Mouse (Mus musculus): ENCODE measurements at regions not wholly inside any gene's neighbourhood (a gene's known extent, or its start where the extent isn't known, plus 50 kb on each side); places are given as distances from the start of the nearest gene placed in this dataset.

- ATAC-seq (ENCODE audit: low FRiP score), result peak; percentile 84
- DNase-seq (ENCODE audit: low spot score), result peak; percentile 59
- H3K4me2 ChIP-seq (replicated peaks; ENCODE audit: low read depth, low read length), result no peak overlapping the region
- H3K27ac ChIP-seq (ENCODE audit: low read depth, low read length), result 0 out of 2 replicates have a peak overlapping the region, but pooled peaks have one; percentile 24
- 5% methylated on average over 9 of the region's 9 CpGs for WGBS
- no peaks in the 10 kb centered on the region for H3K27me3 ChIP-seq (ENCODE audit: control insufficient read depth, insufficient read depth, low read length)
- H3K9me3 ChIP-seq (ENCODE audit: control insufficient read depth, low read length), result no peaks in the 10 kb centered on the region
- no peaks in the 10 kb centered on the region for H3K36me3 ChIP-seq (ENCODE audit: control insufficient read depth, insufficient read depth, low read length)
- no peak overlapping the region for H3K4me3 ChIP-seq (ENCODE audit: low read depth, low read length)
- H3K4me1 ChIP-seq (replicated peaks; ENCODE audit: control insufficient read depth, insufficient read depth, low read length), result no peaks in the 10 kb centered on the region; the same call in 1 of the 2 replicates
- H3K9ac ChIP-seq (ENCODE audit: low read depth, low read length), result no peak overlapping the region
These were observed 402.8 kb downstream of the Efnb2 start for GRCm38 (mm10) chr8:8258231-8258638.

GRCm38 (mm10) chr8:8256327-8256726 is 404.7 kb downstream of the Efnb2 start:
- Histone ChIP-seq H3K9me3 (ENCODE audit: control insufficient read depth, low read length) (no peaks in the 10 kb centered on the region), H3K4me2 (replicated peaks; ENCODE audit: low read depth, low read length) (no peak overlapping the region), H3K4me1 (replicated peaks; ENCODE audit: control insufficient read depth, insufficient read depth, low read length) (no peaks in the 10 kb centered on the region; the same call in 1 of the 2 replicates), H3K36me3 (ENCODE audit: control insufficient read depth, insufficient read depth, low read length) (no peaks in the 10 kb centered on the region), H3K27me3 (ENCODE audit: control insufficient read depth, insufficient read depth, low read length) (no peaks in the 10 kb centered on the region), H3K27ac (ENCODE audit: low read depth, low read length) (no peak overlapping the region), H3K9ac (ENCODE audit: low read depth, low read length) (no peak overlapping the region), H3K4me3 (ENCODE audit: low read depth, low read length) (no peak overlapping the region)
- 64% methylated on average over 1 of the region's 1 CpGs for WGBS
- DNase-seq (ENCODE audit: low spot score), result no peak
- no peak for ATAC-seq (ENCODE audit: low FRiP score)

- H3K27me3 ChIP-seq (ENCODE audit: control insufficient read depth, insufficient read depth, low read length), result no peaks in the 10 kb centered on the region
- no peaks in the 10 kb centered on the region; the same call in 1 of the 2 replicates for H3K4me1 ChIP-seq (replicated peaks; ENCODE audit: control insufficient read depth, insufficient read depth, low read length)
- WGBS, result 89% methylated on average over 3 of the region's 3 CpGs
- DNase-seq (ENCODE audit: low spot score) (no peak), ATAC-seq (ENCODE audit: low FRiP score) (no peak)
- H3K36me3 ChIP-seq (ENCODE audit: control insufficient read depth, insufficient read depth, low read length), result no peaks in the 10 kb centered on the region
- H3K9me3 ChIP-seq (ENCODE audit: control insufficient read depth, low read length), result no peaks in the 10 kb centered on the region
- no peak overlapping the region for H3K4me3 ChIP-seq (ENCODE audit: low read depth, low read length)
- no peak overlapping the region for H3K9ac ChIP-seq (ENCODE audit: low read depth, low read length)
- H3K27ac ChIP-seq (ENCODE audit: low read depth, low read length), result no peak overlapping the region
- no peak overlapping the region for H3K4me2 ChIP-seq (replicated peaks; ENCODE audit: low read depth, low read length)
These were observed 406.6 kb downstream of the Efnb2 start for GRCm38 (mm10) chr8:8254446-8254845.

- WGBS, result 94% methylated on average over 1 of the region's 1 CpGs
- no peak overlapping the region for H3K4me3 ChIP-seq (ENCODE audit: low read depth, low read length)
- no peaks in the 10 kb centered on the region for H3K4me1 ChIP-seq (replicated peaks; ENCODE audit: control insufficient read depth, insufficient read depth, low read length)
- H3K4me2 ChIP-seq (replicated peaks; ENCODE audit: low read depth, low read length), result no peak overlapping the region
- no peaks in the 10 kb centered on the region for H3K27me3 ChIP-seq (ENCODE audit: control insufficient read depth, insufficient read depth, low read length)
- H3K27ac ChIP-seq (ENCODE audit: low read depth, low read length), result no peak overlapping the region
- no peak overlapping the region for H3K9ac ChIP-seq (ENCODE audit: low read depth, low read length)
- H3K36me3 ChIP-seq (ENCODE audit: control insufficient read depth, insufficient read depth, low read length), result no peaks in the 10 kb centered on the region
- H3K9me3 ChIP-seq (ENCODE audit: control insufficient read depth, low read length), result no peaks in the 10 kb centered on the region
- ATAC-seq (ENCODE audit: low FRiP score) (no peak), DNase-seq (ENCODE audit: low spot score) (no peak)
These were observed 416.4 kb downstream of the Efnb2 start for GRCm38 (mm10) chr8:8244599-8244998.

GRCm38 (mm10) chr8:8241755-8242501 is 419.1 kb downstream of the Efnb2 start:
- peak; percentile 40 for DNase-seq (ENCODE audit: low spot score)
- H3K27ac ChIP-seq (ENCODE audit: low read depth, low read length), result peak overlapping the region; percentile 61
- no peaks in the 10 kb centered on the region for H3K9me3 ChIP-seq (ENCODE audit: control insufficient read depth, low read length)
- H3K36me3 ChIP-seq (ENCODE audit: control insufficient read depth, insufficient read depth, low read length), result no peaks in the 10 kb centered on the region
- no peak overlapping the region for H3K9ac ChIP-seq (ENCODE audit: low read depth, low read length)
- H3K4me3 ChIP-seq (ENCODE audit: low read depth, low read length), result no peak overlapping the region
- no peak overlapping the region for H3K4me2 ChIP-seq (replicated peaks; ENCODE audit: low read depth, low read length)
- peak; percentile 88 for ATAC-seq (ENCODE audit: low FRiP score)
- H3K27me3 ChIP-seq (ENCODE audit: control insufficient read depth, insufficient read depth, low read length), result no peaks in the 10 kb centered on the region
- H3K4me1 ChIP-seq (replicated peaks; ENCODE audit: control insufficient read depth, insufficient read depth, low read length), result no peaks in the 10 kb centered on the region
- WGBS, result 21% methylated on average over 3 of the region's 3 CpGs

- Histone ChIP-seq H3K27me3 (ENCODE audit: control insufficient read depth, insufficient read depth, low read length) (no peaks in the 10 kb centered on the region), H3K9me3 (ENCODE audit: control insufficient read depth, low read length) (no peaks in the 10 kb centered on the region), H3K27ac (ENCODE audit: low read depth, low read length) (peak overlapping the region; percentile 37; the same call in 1 of the 2 replicates), H3K4me1 (replicated peaks; ENCODE audit: control insufficient read depth, insufficient read depth, low read length) (no peaks in the 10 kb centered on the region), H3K36me3 (ENCODE audit: control insufficient read depth, insufficient read depth, low read length) (no peaks in the 10 kb centered on the region), H3K4me2 (replicated peaks; ENCODE audit: low read depth, low read length) (no peak overlapping the region), H3K4me3 (ENCODE audit: low read depth, low read length) (no peak overlapping the region), H3K9ac (ENCODE audit: low read depth, low read length) (no peak overlapping the region)
- DNase-seq (ENCODE audit: low spot score), result no peak
- ATAC-seq (ENCODE audit: low FRiP score), result no peak
- WGBS, result 65% methylated on average over 9 of the region's 9 CpGs
These were observed 419.9 kb downstream of the Efnb2 start for GRCm38 (mm10) chr8:8241051-8241688.

- no peak overlapping the region for H3K4me2 ChIP-seq (replicated peaks; ENCODE audit: low read depth, low read length)
- no peaks in the 10 kb centered on the region for H3K9me3 ChIP-seq (ENCODE audit: control insufficient read depth, low read length)
- no peak for ATAC-seq (ENCODE audit: low FRiP score)
- no peak overlapping the region for H3K4me3 ChIP-seq (ENCODE audit: low read depth, low read length)
- no peaks in the 10 kb centered on the region for H3K36me3 ChIP-seq (ENCODE audit: control insufficient read depth, insufficient read depth, low read length)
- no peak overlapping the region for H3K27ac ChIP-seq (ENCODE audit: low read depth, low read length)
- H3K4me1 ChIP-seq (replicated peaks; ENCODE audit: control insufficient read depth, insufficient read depth, low read length), result no peaks in the 10 kb centered on the region
- H3K27me3 ChIP-seq (ENCODE audit: control insufficient read depth, insufficient read depth, low read length), result no peaks in the 10 kb centered on the region
- 61% methylated on average over 12 of the region's 12 CpGs for WGBS
- DNase-seq (ENCODE audit: low spot score), result no peak
- no peak overlapping the region for H3K9ac ChIP-seq (ENCODE audit: low read depth, low read length)
These were observed 421.6 kb downstream of the Efnb2 start for GRCm38 (mm10) chr8:8239489-8239888.

GRCm38 (mm10) chr8:8238051-8238450 is 423.0 kb downstream of the Efnb2 start:
- DNase-seq (ENCODE audit: low spot score) (no peak), ATAC-seq (ENCODE audit: low FRiP score) (no peak)
- Histone ChIP-seq H3K27me3 (ENCODE audit: control insufficient read depth, insufficient read depth, low read length) (no peaks in the 10 kb centered on the region), H3K36me3 (ENCODE audit: control insufficient read depth, insufficient read depth, low read length) (no peaks in the 10 kb centered on the region), H3K4me1 (replicated peaks; ENCODE audit: control insufficient read depth, insufficient read depth, low read length) (no peaks in the 10 kb centered on the region), H3K4me3 (ENCODE audit: low read depth, low read length) (no peak overlapping the region), H3K27ac (ENCODE audit: low read depth, low read length) (no peak overlapping the region), H3K9ac (ENCODE audit: low read depth, low read length) (no peak overlapping the region), H3K9me3 (ENCODE audit: control insufficient read depth, low read length) (no peaks in the 10 kb centered on the region), H3K4me2 (replicated peaks; ENCODE audit: low read depth, low read length) (no peak overlapping the region)
- 94% methylated on average over 6 of the region's 6 CpGs for WGBS

- no peak overlapping the region for H3K4me2 ChIP-seq (replicated peaks; ENCODE audit: low read depth, low read length)
- H3K4me1 ChIP-seq (replicated peaks; ENCODE audit: control insufficient read depth, insufficient read depth, low read length), result no peaks in the 10 kb centered on the region
- 93% methylated on average over 3 of the region's 3 CpGs for WGBS
- H3K9me3 ChIP-seq (ENCODE audit: control insufficient read depth, low read length), result no peaks in the 10 kb centered on the region
- H3K27me3 ChIP-seq (ENCODE audit: control insufficient read depth, insufficient read depth, low read length), result no peaks in the 10 kb centered on the region
- no peaks in the 10 kb centered on the region for H3K36me3 ChIP-seq (ENCODE audit: control insufficient read depth, insufficient read depth, low read length)
- ATAC-seq (ENCODE audit: low FRiP score) (no peak), DNase-seq (ENCODE audit: low spot score) (no peak)
- H3K27ac ChIP-seq (ENCODE audit: low read depth, low read length), result no peak overlapping the region
- no peak overlapping the region for H3K9ac ChIP-seq (ENCODE audit: low read depth, low read length)
- H3K4me3 ChIP-seq (ENCODE audit: low read depth, low read length), result no peak overlapping the region
These were observed 427.4 kb downstream of the Efnb2 start for GRCm38 (mm10) chr8:8233616-8234015.

Data from hindbrain, embryonic 11.5 days (tissue).